Mouse (Mus musculus): ENCODE results near the gene Lrrc3.

DNA sequence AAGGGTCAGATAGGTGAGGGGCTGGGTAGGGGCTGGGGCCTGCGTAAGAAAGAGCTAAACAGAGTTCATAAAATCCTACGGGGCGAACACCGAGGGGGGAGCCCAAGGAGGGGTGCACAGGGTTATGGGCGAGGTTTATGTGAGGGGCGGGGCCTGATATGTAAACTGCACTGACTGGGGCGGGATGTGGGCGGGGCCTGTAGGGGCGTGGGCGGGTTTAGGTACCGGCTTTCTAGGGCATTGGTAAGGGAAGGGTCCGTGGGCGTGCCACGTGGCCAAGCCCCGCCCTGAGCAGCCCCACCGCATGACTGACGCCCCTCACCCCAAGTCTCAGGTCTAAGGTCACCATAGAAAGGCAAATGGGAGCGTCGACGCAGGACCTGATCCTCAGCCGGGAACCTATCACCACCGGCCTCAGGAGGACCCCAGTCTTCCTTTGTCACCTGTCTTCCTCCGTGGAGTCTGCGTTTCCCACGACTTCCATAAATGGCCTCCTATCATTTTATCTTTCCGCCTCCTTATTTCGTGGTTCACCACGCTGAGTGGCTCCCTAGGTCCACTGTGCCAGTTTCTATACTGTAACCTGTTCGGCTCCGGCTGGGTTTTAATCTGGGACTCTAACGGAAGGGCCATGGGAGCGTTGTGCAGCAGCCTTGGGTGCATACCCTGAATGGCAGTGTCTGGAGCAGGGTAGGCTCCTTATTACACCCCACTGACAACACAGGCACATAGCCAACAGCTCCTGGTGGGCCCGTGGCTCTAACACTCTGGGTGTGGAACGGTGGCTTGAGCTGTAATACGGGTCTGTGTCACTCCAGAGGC, 769 bp upstream of the Lrrc3 start:
- TF ChIP-seq POLR2A (IDR thresholded peaks at IDR 0.05; ENCODE audit: insufficient read depth, low read length), result no peak
- TF ChIP-seq CTCF (IDR thresholded peaks at IDR 0.05; ENCODE audit: low read depth, low read length), result no peak
